Mouse (Mus musculus) NIH3T3 (cell line): ENCODE data around the gene Atxn3.
"Not testable (repeated sequence)": the region's sequence is repeated elsewhere in the genome, so short reads cannot be mapped to it uniquely, and the experiment has no call there.

ENCODE experiments used
- DNase-seq: peaks from one replicate; pipeline ENCODE4 v3.0.0-alpha.2; 2012; ENCODE audit warnings: low read depth

Atxn3 gene

DNA sequence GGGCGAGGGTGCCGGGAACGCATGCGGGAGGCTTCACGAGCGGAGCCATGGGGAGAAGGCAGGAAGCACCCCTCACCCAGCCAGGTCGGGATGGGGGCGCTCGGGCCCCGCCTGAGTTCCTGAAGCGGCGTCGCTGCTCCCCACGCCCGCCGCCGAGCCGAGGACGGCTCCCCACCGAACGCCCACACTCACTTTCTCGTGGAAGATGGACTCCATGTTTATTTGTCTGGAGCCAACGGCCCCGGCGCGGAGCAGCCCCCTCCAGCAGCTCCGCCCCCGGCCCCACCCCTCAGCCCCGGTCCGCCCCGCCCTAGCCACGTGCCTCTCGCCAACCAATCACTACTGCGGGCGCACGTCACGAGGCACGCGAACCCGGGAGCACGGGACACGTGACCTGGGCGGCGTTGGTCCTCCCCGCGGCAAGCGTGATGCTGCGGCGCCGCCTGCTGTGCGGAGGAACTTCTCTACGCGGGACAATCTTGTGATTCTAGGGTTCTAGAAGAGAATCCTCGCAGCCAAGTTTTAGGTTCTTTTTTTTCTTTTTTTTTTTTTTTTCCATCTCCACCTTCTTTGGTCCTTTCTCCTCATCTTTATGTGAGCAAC lies at the start of gene Atxn3:
Atxn3 (minus strand) TSS at position 305 of the 603 bp plus-strand sequence.
- DNase-seq, result peak; percentile 98

DNA sequence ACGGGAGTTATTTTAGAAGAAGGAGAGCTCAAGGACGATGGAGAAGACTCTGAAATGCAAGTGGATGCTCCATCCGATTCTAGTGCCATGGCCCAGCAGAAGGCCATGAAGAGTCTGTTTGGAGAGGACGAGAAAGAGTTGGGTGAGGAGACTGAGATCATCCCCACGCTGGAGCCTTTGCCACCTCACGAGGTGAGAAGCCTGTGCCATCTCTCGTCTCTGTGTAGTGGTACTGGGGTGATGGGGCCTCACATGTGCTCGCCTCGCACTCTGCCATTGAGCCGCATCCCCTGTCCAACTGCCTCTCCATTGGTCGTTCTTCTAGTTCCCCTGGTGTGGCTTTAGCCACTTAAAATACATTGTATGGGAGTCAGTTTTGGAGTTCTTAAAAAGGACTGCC lies 42.7 kb upstream of the Atxn3 start:
- no peak for DNase-seq

DNA sequence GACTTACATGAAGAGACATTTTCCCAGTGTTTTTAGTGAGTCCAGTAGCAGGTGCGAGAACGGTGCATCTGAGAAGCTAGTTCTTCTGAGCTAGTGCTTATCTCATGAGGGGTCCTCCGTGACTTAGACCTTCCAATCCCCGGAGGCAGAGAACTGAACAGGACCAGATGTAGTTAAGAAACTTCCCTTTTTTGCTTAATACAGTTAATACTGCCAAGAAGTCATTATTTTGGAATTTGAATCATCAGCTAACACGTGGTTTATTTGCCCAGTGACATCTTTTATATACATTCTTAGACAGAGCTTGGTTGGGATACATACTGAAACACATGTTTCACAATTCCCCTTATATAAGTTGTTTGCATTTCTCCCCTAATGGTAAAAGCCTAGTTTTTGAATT lies 40.9 kb upstream of the Atxn3 start:
- no peak for DNase-seq

DNA sequence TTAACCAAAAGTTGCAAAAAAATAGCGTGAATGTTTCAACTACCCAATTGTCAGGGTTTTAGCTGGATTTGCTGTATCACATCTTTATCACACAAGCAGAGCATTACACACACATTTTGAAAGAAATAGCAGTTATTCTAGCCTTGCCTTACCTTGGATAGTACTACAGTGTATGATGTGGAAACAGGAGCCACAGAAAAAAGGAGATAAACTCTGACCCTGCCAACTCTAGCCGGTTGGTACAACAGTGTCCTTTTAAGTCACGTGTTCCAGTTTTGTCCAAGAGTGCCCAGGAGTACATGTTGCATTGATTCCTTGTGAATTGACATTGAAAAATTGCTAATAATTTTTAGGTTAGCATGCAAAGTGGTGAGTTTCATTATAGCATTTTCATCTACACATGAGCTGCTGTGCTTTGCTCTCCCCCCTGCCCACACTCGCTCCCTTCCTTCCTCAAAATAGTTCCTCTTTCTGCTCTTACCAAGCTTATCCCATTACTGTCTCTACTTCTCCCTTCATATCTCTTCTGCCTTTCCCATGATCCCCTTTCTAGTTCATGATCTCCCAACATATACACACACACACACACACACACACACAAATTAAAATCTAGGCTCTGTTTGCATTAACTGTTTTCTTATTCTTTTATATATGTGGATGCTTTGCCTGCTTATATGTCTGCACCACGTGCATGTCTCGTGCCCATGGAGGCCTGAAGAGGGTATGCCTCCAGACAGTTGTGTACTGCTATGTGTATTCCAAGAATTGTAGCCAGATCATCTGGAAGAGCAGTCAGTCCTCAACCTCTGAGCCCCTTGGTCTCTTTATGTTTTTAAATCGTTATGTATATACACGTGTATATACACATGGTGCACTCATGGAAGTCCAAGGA lies 36.8 kb upstream of the Atxn3 start:
- DNase-seq, result no peak

DNA sequence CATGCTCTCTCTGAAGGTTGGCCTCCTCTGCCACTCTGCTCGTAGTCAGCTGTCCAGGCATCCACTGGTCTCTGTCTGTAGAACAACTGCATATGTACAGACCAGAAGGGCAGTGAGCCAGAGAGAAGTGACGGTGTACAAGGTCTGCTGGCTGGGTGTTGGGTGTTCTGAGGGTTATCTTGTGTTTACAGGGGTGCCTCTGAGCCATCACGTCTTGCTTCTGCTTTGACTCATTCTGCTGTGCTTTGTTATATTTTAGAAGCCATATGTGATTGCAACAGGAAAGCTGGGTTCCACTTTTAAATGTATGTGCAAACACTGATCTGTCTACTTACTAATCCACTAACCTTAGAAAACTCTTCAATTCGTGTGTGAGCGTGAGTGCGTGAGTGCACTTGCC lies 29.6 kb upstream of the Atxn3 start:
- no peak for DNase-seq

DNA sequence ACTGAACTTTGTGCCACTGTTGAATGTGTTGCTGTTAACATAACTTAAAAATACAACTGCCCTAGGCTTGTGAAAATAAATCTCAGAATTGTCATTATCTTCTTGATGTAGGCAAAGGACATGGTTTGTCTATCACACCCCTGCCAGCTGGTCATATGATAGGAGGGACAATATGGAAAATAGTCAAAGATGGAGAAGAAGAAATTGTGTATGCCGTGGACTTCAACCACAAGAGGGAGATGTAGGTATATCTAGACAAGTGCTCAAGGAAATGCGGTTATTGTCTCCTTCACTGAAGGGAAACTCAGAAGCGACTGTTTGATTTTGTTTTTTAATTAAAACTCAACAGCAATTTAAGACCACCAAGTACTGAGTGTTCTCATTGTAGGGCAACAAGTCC lies 27.1 kb upstream of the Atxn3 start:
- peak; percentile 65 for DNase-seq

DNA sequence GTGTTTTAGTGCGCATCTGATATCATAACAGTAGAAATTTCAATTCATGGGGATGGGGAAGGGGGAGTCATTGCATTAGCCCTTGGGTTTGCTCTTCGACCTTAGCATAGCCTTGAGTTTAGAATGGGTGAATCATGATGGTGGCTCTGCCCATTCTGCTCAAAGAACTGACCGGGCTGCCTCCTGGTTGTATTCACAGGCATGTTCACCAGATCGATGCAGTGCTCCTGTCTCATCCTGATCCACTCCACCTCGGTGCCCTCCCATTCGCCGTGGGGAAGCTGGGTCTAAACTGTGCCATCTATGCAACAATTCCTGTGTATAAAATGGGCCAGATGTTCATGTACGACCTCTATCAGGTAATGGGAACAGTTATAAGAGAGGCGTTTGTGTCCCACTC lies 24.9 kb upstream of the Atxn3 start:
- DNase-seq, result no peak

DNA sequence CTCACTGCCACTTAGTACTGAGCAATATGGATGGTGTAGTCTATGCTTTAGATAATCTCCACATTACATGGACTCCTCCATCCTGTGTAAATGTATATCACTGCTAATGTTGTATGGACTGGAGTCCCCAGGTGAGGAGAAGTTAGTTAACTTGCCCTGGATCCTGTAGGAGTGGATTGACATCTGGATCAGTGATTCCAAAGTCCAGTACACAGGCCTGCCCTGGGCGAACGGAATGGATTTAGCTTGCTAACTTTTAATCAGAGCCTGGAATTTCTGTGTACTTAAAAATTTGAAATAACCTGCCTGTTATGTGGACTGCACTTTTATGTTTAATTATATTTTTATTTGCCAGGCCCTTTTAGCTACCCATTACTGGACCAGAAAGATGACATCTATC lies 23.5 kb upstream of the Atxn3 start:
- no peak for DNase-seq

DNA sequence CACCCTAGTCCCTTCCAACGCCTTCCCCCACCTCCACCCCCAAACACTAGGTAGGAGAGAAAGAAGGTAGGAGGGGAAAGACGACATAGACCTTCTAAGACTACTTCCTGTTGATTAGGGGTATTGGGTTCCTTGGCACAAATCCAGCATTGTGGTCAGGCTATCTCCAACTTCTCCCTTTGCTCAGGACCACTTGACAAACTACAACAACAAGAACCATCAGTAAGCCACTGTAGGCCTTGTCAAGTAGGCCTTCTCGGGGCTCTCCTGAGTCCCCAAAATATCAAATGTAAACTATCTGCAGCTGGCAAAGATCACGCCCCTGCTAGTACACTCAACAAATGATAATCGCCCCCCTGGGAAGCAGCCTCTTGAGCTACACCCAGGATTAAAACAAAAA lies 22.2 kb upstream of the Atxn3 start:
- no peak for DNase-seq

DNA sequence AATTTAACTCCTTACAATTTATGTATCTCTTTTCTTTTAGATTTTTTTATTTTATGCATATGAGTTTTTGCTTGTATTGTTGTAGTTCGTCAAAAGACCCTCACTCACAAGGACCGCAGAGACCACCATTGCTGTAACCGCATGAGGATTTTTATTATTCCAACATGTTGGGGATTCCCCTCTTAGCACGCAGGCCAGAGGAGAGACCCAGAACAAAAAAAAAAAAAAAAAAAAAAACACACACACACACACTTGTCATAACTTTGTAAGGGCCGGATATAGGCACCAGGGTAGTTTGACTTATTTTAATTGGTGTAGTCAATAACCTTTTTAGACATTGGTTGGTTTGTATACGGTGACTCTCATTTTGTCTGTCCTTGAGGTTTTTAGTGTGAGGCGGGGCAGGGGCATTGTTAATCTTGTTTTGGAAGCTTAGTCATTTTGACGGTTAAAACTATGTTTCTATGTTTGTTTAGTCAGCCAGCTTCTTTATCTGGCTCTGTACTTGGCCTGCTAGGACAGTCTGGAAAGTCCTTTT lies 21.2 kb upstream of the Atxn3 start:
- DNase-seq, result no peak

DNA sequence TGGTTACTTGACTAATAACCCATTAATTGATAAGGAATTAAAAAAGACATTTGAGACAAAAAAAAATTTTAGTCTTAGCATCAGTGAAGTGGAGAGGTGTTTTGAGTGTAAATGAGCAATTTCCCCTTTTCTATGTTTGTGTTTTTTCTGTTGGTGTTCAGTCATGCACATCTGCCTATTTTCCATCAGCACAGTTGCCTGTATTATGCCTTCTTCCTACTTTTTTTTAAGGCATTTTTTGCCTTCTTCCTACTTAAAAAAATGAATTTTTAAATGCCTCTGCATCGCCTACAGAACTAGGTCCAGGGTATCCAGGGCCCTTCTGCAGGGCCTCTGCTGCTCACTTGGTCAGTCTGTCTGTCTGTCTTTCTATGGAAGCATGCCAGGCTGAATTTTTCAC lies 20.5 kb upstream of the Atxn3 start:
- DNase-seq, result no peak

DNA sequence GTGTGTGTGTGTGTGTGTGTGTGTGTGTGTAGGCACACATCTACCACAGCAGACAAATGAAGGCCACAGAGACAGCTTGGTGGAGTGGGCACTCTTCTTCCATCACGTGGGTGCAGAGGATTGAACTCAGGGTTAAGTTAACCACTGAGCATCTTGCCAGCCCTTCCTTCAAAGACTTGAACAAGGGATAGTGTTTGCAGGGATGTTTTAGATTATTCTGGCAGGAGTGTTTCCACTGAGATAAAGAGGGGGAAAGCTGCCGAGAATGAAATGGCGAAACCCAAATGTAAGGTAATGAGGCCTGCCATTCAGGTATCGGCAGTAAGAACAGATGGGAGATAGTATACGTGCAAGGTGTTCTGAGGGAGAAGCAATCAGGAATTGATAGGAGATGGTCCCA lies 20.1 kb upstream of the Atxn3 start:
- DNase-seq, result no peak

DNA sequence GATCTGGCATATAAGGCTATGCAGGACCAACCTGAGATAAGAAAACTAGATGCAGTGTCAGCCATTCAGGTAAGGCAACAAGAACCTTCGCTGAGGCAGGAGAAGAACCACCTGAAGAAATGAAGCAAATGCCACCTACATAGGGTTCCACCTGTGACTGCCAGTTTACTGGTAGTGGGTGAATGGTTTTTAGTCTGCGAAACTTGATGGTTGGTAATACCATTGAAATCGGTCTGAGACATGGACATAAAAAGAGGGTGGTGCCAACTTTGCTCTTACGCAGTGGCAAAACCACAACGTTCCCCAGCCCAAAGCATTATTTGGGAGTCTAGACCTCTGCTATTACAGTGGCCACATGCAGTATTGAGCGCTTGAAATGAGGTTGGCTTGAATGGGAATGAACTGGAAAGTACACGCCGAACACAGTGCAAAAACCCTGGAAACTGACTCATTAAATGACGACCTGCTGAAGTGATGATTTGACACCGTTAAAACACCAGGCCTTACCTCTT lies 19.4 kb upstream of the Atxn3 start:
- DNase-seq, result no peak

DNA sequence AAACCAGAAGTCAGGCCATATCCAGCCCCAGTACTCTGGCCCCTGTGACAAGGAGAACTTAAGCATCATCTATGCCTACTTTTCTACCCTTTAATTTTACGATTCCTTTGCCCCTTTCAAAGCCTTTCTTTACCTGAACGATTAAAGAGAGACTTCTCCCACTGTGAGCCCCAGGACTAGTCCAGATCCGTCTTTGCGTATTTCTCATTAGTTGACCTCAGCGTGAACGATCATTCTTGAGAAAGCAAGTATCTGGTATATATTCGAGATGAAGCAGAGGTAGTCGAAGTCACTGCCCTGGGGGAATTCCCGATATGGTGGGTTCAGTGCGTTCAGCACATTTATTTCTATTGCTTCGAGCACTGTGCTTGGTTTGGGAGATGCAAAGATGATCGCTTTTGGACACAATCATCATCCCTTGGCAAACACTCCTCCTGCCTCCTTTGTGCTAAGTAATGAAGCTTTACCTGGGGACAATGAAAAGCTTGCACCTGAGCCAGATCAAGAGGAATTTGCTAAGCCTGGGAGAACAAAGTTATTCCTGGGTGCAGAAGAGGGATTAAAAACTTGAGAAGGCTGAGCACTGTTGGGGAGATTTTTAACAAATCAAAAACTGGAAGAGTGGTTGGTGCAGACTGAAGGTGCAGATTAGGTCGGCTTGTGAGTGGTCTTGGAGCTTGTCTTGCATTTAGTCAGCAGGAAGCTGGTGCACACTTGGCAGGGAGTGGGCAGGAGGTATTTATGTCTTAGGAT lies 18.8 kb upstream of the Atxn3 start:
- no peak for DNase-seq

DNA sequence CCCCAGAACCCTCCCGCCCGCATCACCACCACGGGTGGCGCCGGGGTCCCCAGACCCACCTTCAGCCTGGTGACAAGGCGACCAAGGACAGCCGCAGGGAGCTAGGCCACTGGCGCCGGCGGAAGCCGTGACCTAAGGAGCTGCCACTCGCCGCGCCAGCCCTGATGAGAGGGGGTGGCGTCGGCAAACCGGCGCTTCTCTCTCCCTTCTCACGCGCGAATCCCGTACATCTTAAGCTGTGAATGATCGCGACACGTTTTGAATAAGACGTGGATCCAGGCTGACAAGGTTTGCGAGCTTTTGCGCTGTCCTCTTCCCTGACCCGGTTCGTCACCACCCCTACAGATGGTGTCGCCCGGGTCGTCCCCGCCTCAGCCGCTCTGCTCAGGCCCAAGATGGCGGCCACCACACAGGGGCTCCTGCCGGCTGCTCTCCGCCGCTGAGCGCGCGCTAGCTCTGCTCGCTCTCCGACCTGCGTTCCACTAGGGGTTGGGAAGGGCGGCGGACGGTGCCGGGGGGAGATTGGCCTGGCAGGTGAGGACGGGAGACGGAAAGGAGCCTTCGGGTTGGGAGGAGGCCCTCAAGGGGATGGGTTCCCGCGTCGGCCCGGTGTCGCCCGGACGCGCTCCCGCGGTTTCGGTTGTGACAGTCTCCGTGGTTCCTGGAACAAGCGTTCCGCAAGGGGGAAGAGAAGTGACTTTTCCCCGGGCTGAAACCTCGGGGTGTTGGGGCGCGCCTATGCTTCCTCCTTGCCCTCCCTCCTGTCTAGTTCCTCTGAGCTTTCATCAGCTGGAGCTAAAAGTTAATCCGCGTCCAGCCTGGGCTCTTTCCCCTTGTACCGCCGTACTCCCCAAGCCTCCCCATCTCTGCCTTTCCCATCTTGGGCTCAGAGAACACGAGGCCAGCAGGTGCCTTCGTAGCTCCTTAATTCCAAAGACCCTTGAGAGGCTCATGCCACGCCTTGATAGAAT lies 17.8 kb upstream of the Atxn3 start, which contains the start of gene Cpsf2:
Cpsf2 (plus strand) TSS at position 388 of the 971 bp plus-strand sequence.
- DNase-seq, result peak; percentile 86

DNA sequence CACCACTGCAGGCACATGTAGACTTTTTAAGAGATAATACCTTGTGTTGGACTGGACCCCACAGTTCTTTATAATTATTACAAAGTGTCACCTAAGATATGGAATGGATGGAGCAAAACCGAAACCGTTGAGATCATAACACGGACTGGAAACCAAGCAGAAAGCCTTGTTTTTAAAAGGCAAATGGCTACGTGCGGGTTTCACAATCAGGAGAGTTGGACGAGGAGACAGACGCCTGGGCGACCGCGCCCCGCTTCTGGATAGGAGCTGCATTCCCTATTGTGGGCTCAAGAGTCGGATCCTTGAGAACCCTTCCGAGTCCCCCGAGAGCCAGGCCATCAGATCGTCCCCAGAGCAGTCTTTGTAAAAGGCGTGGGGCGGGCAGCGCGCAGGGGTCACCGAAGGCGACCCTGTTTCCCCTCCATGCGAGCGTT lies 17.1 kb upstream of the Atxn3 start:
- peak; percentile 67 for DNase-seq

DNA sequence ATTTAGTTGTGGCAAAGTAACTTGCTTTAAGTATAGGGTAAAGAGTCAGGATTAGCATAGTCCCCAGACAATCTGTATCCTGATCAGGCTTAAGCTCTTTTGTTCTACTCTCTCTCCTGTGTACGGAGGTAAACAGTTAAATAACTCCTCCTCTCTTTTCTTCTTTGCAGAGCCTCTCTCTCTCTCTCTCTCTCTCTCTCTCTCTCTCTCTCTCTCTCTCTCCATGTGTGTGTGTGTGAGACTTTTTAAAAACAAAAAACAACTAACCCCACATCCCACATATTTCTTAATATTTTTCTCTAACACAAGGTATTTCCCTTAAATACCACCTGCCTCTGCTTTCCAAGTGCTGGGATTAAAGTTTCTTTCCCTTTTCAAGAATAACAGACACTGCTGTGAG lies 16.5 kb upstream of the Atxn3 start:
- DNase-seq, result no peak

DNA sequence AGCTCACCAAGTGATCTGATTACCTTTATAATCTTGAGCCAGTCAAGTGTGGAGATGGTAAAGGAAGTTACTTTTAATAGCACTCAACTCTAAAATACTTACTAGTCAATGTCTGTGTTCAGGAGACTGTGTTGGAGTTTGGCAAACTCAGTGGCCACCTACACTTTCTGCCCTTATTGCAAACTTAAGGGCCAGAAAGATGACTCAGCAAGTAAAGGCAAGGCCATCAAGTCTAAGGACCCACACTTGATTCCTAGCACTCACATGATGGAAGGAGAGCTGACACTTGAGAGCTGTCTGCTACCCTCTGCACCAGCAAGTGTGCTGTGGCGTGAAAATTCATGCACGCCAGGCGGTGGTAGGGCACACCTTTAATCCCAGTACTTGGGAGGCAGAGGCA lies 14.2 kb upstream of the Atxn3 start:
- DNase-seq, result no peak

DNA sequence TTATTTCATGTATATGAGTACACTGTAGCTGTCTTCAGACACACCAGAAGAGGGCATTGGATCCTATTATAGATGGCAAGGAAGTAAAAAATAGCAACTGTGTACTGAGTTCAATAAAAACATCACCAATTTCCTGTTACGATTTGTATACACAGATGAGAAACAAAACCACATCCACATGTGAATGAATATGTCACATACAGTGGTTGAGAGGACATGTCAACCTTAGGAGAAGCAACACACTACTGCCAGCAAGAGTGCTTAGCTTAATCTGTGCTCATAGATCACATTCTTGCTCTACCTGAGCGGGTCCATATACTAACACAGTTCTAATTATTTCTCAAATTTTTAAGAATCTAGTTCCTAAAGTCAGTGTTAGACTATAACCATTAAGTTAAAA lies 13.3 kb upstream of the Atxn3 start:
- no peak for DNase-seq

DNA sequence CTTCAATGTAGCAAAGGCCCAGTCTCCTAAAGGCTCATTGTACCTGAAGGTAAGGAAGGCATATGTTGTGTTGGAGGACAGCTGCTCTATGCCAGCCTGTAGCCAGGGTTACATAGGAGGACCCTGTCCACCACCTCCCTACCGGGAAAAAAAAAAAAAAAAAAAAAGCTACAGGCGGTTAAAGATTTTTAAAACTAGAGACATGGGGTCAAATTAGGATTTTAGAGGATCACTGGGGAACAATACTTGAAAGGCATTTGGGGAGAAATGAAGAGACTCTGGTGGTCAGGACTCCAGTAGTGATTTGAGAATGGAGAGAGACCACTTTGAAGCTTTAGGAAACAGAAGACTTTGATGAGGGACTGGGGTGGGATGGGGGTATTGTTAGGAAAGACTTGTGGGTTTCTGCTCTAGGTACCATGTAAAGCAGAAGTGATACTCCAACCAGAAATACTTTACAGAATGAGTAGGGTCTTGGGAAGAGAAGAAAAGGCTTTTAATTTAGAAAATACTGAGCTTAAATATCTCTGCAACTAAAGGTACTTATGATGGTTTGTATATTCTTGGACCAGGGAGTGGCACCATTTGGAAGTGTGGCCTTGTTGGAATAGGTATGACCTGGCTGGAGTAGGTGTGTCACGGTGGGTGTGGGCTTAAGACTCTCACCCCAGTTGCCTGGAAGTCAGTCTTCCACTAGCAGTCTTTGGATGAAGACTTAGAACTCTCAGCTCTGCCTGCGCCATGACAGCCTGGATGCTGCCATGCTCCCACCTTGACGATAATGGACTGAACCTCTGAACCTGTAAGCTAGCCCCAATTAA lies 1.1 kb upstream of the Atxn3 start:
- not testable (repeated sequence) for DNase-seq
